Mouse (Mus musculus): ENCODE results near the gene Magoh. TPM values are rescaled to one million over a fixed set of nuclear protein-coding genes. Genes with fewer than 3 reads are reported as not detected.

The Magoh gene
- total and polyA plus RNA-seq, 3 experiments, result 165 to 369 (median 217) TPM

- peaks cover 0 to 23% of the 10 kb centered on the region in 2 experiments; a peak in 2 of 4 replicates for H3K4me1 ChIP-seq (ENCODE audit: control insufficient read depth in 1 of 2, insufficient read depth in 2 of 2)
- no peak for DNase-seq (ENCODE audit: extremely low read depth)
- H3K9ac ChIP-seq (ENCODE audit: insufficient read depth, low read depth), result no peak overlapping the region
- TF ChIP-seq MAFK (IDR thresholded peaks at IDR 0.05; ENCODE audit: insufficient replicate concordance, low read length) (peak; percentile 62; the same call in 1 of the 2 replicates), CHD2 (IDR thresholded peaks at IDR 0.05; ENCODE audit: low read length) (no peak)
- H3K79me2 ChIP-seq (replicated peaks; ENCODE audit: control insufficient read depth, extremely low read depth, insufficient read depth, poor library complexity, severe bottlenecking), result peaks cover 23% of the 10 kb centered on the region
- no peak overlapping the region for H3K27ac ChIP-seq (ENCODE audit: insufficient read depth, low read depth)
- peaks cover 37 to 54% of the 10 kb centered on the region in 2 experiments for H3K36me3 ChIP-seq (replicated peaks in 1 of 2; ENCODE audit: control insufficient read depth in 1 of 2, insufficient read depth in 1 of 2, low read length in 1 of 2)
- H3K4me2 ChIP-seq (ENCODE audit: insufficient read depth, low read depth, poor library complexity, severe bottlenecking), result no peak overlapping the region
- H3K9me3 ChIP-seq (replicated peaks; ENCODE audit: low read length), result no peaks in the 10 kb centered on the region
- dilution Hi-C loops (cut with MboI; ENCODE audit: extremely low pct_ligation_motif_present, extremely low pct_unique_long_range_greater_than_20kb, low sequenced_read_pairs), result no loop called here
- no peak overlapping the region for H3K4me3 ChIP-seq (replicated peaks in 1 of 3; ENCODE audit: low read depth in 2 of 3, low read length in 2 of 3, poor library complexity in 1 of 3)
- no peaks in the 10 kb centered on the region for H3K27me3 ChIP-seq (replicated peaks)
- in situ Hi-C loops (cut with MboI; ENCODE audit: low pct_ligation_motif_present, low pct_unique_long_range_greater_than_20kb, low sequenced_read_pairs), result no loop called here
These were observed 2.1 kb downstream of the Magoh start for GRCm38 (mm10) chr4:107881631-107882030.

GRCm38 (mm10) chr4:107886371-107886770 is 6.8 kb downstream of the Magoh start:
- no peak overlapping the region for H3K4me3 ChIP-seq (replicated peaks in 1 of 3; ENCODE audit: low read depth in 2 of 3, low read length in 2 of 3, poor library complexity in 1 of 3)
- no peak overlapping the region for H3K4me2 ChIP-seq (ENCODE audit: insufficient read depth, low read depth, poor library complexity, severe bottlenecking)
- no peak overlapping the region for H3K9ac ChIP-seq (ENCODE audit: insufficient read depth, low read depth)
- no peak for TF ChIP-seq CHD1 (IDR thresholded peaks at IDR 0.05; ENCODE audit: low read depth, low read length)
- H3K4me1 ChIP-seq (ENCODE audit: control insufficient read depth in 1 of 2, insufficient read depth in 2 of 2), result peaks cover 3 to 25% of the 10 kb centered on the region in 2 experiments; a peak in 3 of 4 replicates
- H3K9me3 ChIP-seq (replicated peaks; ENCODE audit: low read length), result no peaks in the 10 kb centered on the region
- dilution Hi-C loops (cut with MboI; ENCODE audit: extremely low pct_ligation_motif_present, extremely low pct_unique_long_range_greater_than_20kb, low sequenced_read_pairs), result no loop called here
- DNase-seq (ENCODE audit: extremely low read depth), result no peak
- no peaks in the 10 kb centered on the region for H3K27me3 ChIP-seq (replicated peaks)
- peaks cover 10% of the 10 kb centered on the region for H3K79me2 ChIP-seq (replicated peaks; ENCODE audit: control insufficient read depth, extremely low read depth, insufficient read depth, poor library complexity, severe bottlenecking)
- H3K36me3 ChIP-seq (replicated peaks in 1 of 2; ENCODE audit: control insufficient read depth in 1 of 2, insufficient read depth in 1 of 2, low read length in 1 of 2), result peaks cover 39 to 72% of the 10 kb centered on the region in 2 experiments
- in situ Hi-C loops (cut with MboI; ENCODE audit: low pct_ligation_motif_present, low pct_unique_long_range_greater_than_20kb, low sequenced_read_pairs), result no loop called here
- no peak overlapping the region for H3K27ac ChIP-seq (ENCODE audit: insufficient read depth, low read depth)

GRCm38 (mm10) chr4:107889385-107889730 is 9.8 kb downstream of the Magoh start:
- no peak for DNase-seq (ENCODE audit: extremely low read depth)
- H3K4me1 ChIP-seq (ENCODE audit: control insufficient read depth in 1 of 2, insufficient read depth in 2 of 2), result peaks cover 3 to 19% of the 10 kb centered on the region in 2 experiments; a peak in 3 of 4 replicates
- H3K9me3 ChIP-seq (replicated peaks; ENCODE audit: low read length), result no peaks in the 10 kb centered on the region
- peak overlapping the region; percentile 53 for H3K9ac ChIP-seq (ENCODE audit: insufficient read depth, low read depth)
- H3K27ac ChIP-seq (ENCODE audit: insufficient read depth, low read depth), result peak overlapping the region; percentile 77; the same call in 1 of the 2 replicates
- H3K27me3 ChIP-seq (replicated peaks), result no peaks in the 10 kb centered on the region
- peak overlapping the region; percentile 56 to 86 (median 78) for H3K4me3 ChIP-seq (replicated peaks in 1 of 3; ENCODE audit: low read depth in 2 of 3, low read length in 2 of 3, poor library complexity in 1 of 3)
- peak overlapping the region; percentile 85 for H3K4me2 ChIP-seq (ENCODE audit: insufficient read depth, low read depth, poor library complexity, severe bottlenecking)
- no peak for TF ChIP-seq GABPA (IDR thresholded peaks at IDR 0.05; ENCODE audit: insufficient replicate concordance, low read depth, low read length)
- no peak for TF ChIP-seq MAX (IDR thresholded peaks at IDR 0.05; ENCODE audit: low read length)
- H3K79me2 ChIP-seq (replicated peaks; ENCODE audit: control insufficient read depth, extremely low read depth, insufficient read depth, poor library complexity, severe bottlenecking), result peaks cover 3% of the 10 kb centered on the region; the same call in 1 of the 2 replicates
- H3K36me3 ChIP-seq (replicated peaks in 1 of 2; ENCODE audit: control insufficient read depth in 1 of 2, insufficient read depth in 1 of 2, low read length in 1 of 2), result peaks cover 30 to 73% of the 10 kb centered on the region in 2 experiments
- dilution Hi-C loops (cut with MboI; ENCODE audit: extremely low pct_ligation_motif_present, extremely low pct_unique_long_range_greater_than_20kb, low sequenced_read_pairs) (no loop called here), in situ Hi-C loops (cut with MboI; ENCODE audit: low pct_ligation_motif_present, low pct_unique_long_range_greater_than_20kb, low sequenced_read_pairs) (no loop called here)
